Mouse (Mus musculus) ES-Bruce4 (cell line): ENCODE data around the gene Myrfl. TPM values are rescaled to one million over a fixed set of nuclear protein-coding genes. Genes with fewer than 3 reads are reported as not detected.

ENCODE experiments used
- H3K27ac ChIP-seq: 2 replicates; pipeline ENCODE4 v1.5.1; 2012; ENCODE audit warnings: low read length, inconsistent platforms; ENCODE audit not compliant: insufficient read depth
- H3K27me3 ChIP-seq: 2 replicates; pipeline ENCODE4 v1.6.1; 2012; ENCODE audit warnings: mild to moderate bottlenecking, low read length, inconsistent platforms; ENCODE audit not compliant: control insufficient read depth, poor library complexity, insufficient read depth, severe bottlenecking
- H3K36me3 ChIP-seq: 2 replicates; pipeline ENCODE4 v1.6.1; 2012; ENCODE audit warnings: inconsistent platforms, mild to moderate bottlenecking, low read length, moderate library complexity; ENCODE audit not compliant: control insufficient read depth, poor library complexity, insufficient read depth, severe bottlenecking
- H3K4me1 ChIP-seq: one replicate; pipeline ENCODE4 v1.8.1; 2011; ENCODE audit warnings: low read length; ENCODE audit not compliant: control insufficient read depth, insufficient read depth
- H3K4me3 ChIP-seq: 2 replicates; pipeline ENCODE4 v1.5.1; 2011; ENCODE audit warnings: low read depth, mild to moderate bottlenecking, low read length
- H3K9ac ChIP-seq: 2 replicates; pipeline ENCODE4 v1.6.1; 2012; ENCODE audit warnings: low read depth, mild to moderate bottlenecking, inconsistent platforms; ENCODE audit not compliant: poor library complexity, severe bottlenecking
- H3K9me3 ChIP-seq: replicated peaks from 2 replicates; pipeline ENCODE4 v1.6.1; 2012; ENCODE audit warnings: mild to moderate bottlenecking, low read length, inconsistent platforms; ENCODE audit not compliant: control insufficient read depth, poor library complexity, insufficient read depth, severe bottlenecking
- CTCF ChIP-seq: IDR thresholded peaks from one replicate; pipeline ENCODE4 v1.8.1; 2011; ENCODE audit warnings: low read depth, low read length
- EP300 ChIP-seq: IDR thresholded peaks from 2 replicates; pipeline ENCODE4 v1.6.1; 2011; ENCODE audit warnings: low read depth, low read length; ENCODE audit not compliant: insufficient read depth
- POLR2A ChIP-seq: IDR thresholded peaks from one replicate; pipeline ENCODE4 v1.8.1; 2011; ENCODE audit warnings: low read length; ENCODE audit not compliant: insufficient read depth
- polyA plus RNA-seq: library from polyadenylated mRNA; stranded (reverse); fragments of >200 nt; gene quantifications from 2 replicates; pipeline ENCODE4 v1.2.4, GENCODE M21; 2011; ENCODE audit warnings: low read depth; ENCODE audit not compliant: missing spikeins, insufficient read depth, insufficient read length

Gene Myrfl
- polyA plus RNA-seq, 1 experiment: 0.19 TPM

DNA sequence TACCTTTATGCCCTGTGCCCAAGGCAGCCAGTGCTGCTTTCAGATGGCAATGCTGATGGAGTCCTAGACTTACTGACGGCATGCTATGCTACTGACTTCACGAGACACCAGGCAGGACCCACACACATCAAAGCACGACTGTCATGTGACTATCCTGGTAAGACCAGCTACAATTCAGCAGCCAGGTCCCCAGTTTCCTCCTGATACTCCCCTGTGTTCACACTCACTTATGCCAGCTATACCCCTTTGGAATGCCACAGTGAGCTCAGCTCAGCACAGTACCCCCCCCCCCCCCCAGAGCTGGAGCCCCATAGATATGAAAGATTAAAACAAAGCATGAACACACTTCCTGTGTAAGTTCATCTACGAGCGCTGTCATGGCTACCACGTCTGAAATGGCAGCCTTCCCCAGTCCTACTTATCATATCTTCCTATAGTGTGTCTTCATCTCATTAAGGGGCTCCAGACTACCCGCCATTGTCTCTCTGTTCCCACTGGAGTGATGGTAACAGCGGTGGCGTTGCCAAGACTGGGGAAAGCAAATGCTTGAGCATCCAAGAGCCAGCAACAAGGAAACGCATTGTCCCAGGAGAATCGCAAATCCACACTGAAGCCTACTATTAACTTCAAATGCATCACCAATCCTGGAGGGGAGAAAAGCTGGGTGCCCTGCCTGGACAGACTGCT lies 43.4 kb downstream of the Myrfl start:
- TF ChIP-seq CTCF: no peak
- no peak for TF ChIP-seq POLR2A
- no peak for TF ChIP-seq EP300
- Histone ChIP-seq H3K4me3 (no peak overlapping the region), H3K9me3 (no peaks in the 10 kb centered on the region), H3K36me3 (no peaks in the 10 kb centered on the region), H3K27me3 (no peaks in the 10 kb centered on the region; the same call in 1 of the 2 replicates), H3K9ac (no peak overlapping the region), H3K27ac (no peak overlapping the region), H3K4me1 (no peaks in the 10 kb centered on the region)

DNA sequence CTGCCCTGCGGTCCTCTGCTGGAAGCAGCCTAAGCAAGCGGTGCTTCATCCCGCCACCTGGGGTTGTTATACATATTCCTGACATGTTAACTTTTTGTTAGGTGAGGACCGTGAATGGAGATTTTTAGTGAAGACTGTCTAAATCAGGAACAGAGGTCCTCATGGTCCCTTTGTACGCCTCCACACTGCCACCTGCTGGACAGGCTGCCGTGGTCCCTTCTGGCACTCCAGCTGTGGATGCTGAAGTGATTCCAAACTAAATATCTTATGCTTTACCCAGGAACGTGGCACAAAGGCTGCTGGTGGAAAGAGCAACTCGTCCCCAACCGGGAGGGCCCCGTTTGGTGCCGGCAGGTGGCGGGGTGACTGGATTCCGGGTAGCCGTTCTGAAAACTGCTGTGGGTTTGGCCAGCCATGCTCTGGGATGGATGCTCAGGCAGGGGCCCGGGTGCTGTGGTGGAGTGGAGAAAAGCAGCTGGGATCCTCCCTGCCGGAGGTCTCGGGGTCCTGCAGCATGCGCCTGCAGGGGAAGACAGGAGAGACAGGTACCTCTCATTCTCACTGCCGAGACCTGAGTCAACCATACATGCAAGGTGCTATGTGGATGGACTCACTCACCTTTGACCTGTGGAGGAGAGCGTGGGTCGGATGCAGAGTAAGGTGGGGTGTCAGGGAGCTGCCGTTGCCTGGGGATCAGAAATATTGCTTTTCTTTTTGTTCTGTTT lies 47.8 kb downstream of the Myrfl start:
- no peaks in the 10 kb centered on the region for H3K9me3 ChIP-seq
- no peaks in the 10 kb centered on the region for H3K4me1 ChIP-seq
- no peaks in the 10 kb centered on the region for H3K27me3 ChIP-seq
- no peak overlapping the region for H3K9ac ChIP-seq
- TF ChIP-seq EP300: no peak
- TF ChIP-seq POLR2A: no peak
- TF ChIP-seq CTCF: peak; percentile 88
- H3K4me3 ChIP-seq: no peak overlapping the region
- no peak overlapping the region for H3K27ac ChIP-seq
- H3K36me3 ChIP-seq: no peaks in the 10 kb centered on the region

DNA sequence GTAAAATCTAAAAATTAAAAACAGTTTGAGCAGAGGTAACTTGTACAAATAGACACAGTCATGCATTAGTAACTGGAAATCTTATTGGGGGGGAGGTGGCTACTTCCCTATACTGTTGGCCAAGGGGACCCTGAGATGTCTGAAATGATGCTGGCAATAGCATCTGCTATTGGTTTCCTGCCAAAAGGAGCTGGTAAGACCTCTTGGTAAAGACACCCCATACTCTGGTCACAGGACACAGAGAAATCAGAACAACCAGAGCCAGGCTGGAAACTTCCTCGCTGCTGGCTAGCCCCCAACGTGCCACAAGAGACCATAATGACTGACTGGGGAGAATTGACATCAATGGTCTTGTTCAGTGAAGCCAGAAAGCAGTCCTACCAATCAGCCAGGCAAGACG lies 55.2 kb downstream of the Myrfl start:
- Histone ChIP-seq H3K9ac (no peak overlapping the region), H3K27ac (no peak overlapping the region), H3K36me3 (no peaks in the 10 kb centered on the region), H3K4me3 (no peak overlapping the region), H3K27me3 (no peaks in the 10 kb centered on the region), H3K4me1 (no peaks in the 10 kb centered on the region), H3K9me3 (no peaks in the 10 kb centered on the region)
- TF ChIP-seq EP300 (no peak), POLR2A (no peak), CTCF (no peak)

DNA sequence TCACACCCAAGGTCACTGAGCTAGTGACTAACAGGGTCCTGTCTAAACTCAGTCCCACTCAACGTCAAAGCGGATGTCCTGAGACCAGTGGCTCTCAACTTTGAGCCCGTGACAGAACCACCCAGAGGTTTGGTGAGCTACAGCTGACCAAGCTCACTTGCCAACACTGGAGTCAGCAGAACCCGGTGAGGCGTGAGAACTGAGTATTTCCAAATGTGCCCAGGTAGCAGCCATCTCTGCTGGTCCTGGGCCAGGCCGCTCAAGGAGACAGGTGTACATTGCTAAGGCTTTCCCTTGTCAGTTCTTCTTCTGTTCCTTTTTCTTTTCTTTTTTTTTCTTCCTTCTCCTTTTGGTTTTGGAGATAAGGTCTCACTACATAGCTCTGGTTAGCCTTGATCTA lies 66.0 kb downstream of the Myrfl start:
- Histone ChIP-seq H3K9me3 (no peaks in the 10 kb centered on the region), H3K4me1 (no peaks in the 10 kb centered on the region), H3K27ac (no peak overlapping the region), H3K4me3 (no peak overlapping the region), H3K36me3 (no peaks in the 10 kb centered on the region), H3K27me3 (no peaks in the 10 kb centered on the region), H3K9ac (no peak overlapping the region)
- TF ChIP-seq POLR2A (no peak), CTCF (no peak), EP300 (no peak)

DNA sequence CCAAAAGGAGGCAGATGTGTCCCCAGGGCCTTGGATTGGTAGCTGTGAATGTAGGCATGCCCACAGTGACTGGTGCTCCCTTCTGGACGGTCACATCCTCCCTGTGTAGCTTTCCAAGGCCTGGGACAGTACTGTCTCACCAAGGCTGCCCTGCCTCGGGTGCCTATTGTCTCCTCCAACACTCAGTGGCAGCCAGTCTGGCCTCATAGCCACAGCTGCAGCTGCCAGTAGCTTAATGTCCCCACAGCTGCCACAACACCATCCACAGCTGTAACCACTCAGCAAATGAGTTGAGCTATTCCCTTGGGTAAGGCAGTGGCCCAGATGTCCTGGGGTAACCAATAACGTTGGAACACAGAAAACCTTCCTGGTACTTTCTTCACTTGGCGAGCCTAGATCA lies 68.6 kb downstream of the Myrfl start:
- Histone ChIP-seq H3K27me3 (no peaks in the 10 kb centered on the region), H3K36me3 (no peaks in the 10 kb centered on the region), H3K9ac (no peak overlapping the region), H3K9me3 (no peaks in the 10 kb centered on the region), H3K4me1 (no peaks in the 10 kb centered on the region), H3K27ac (no peak overlapping the region), H3K4me3 (no peak overlapping the region)
- TF ChIP-seq CTCF: no peak
- TF ChIP-seq EP300: no peak
- TF ChIP-seq POLR2A: no peak

DNA sequence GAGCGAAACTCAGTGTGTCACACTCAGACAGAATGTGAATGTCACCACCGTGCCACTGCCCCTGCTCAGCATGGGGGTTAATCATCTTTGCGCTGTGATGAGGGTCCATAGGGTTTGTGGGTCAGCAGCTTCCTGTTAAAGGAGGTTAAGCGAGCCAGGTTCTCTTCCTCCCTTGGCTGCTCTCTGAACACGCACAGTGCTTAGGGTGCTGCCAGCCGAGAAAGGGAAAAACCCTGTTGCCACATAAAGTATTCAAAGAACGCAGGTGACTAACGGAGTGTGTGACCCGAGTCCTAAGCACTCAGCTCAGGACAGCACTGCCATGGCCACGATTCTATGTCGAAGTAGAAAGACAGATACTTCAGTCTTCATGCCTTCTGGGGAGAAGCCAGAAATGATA lies 69.4 kb downstream of the Myrfl start:
- no peak overlapping the region for H3K27ac ChIP-seq
- no peak for TF ChIP-seq CTCF
- no peak for TF ChIP-seq EP300
- TF ChIP-seq POLR2A: no peak

More for the DNA sequence above, 69.4 kb downstream of the Myrfl start:
- Histone ChIP-seq H3K36me3 (no peaks in the 10 kb centered on the region), H3K4me1 (no peaks in the 10 kb centered on the region), H3K9me3 (no peaks in the 10 kb centered on the region), H3K9ac (no peak overlapping the region), H3K4me3 (no peak overlapping the region), H3K27me3 (no peaks in the 10 kb centered on the region)
